Mouse (Mus musculus) MEL (cell line): Measurements from ENCODE around the gene Tsg101. TPM values are rescaled to one million over a fixed set of nuclear protein-coding genes. Genes with fewer than 3 reads are reported as not detected.

ENCODE experiments used
- DNase-seq: peaks from one replicate; pipeline ENCODE4 v3.0.0; 2011; ENCODE audit warnings: low read depth, low spot score
- H3K27ac ChIP-seq: 2 replicates; pipeline ENCODE4 v1.5.1; 2012; ENCODE audit warnings: low read depth, mild to moderate bottlenecking, control low read depth, low read length, moderate library complexity; ENCODE audit not compliant: control insufficient read depth
- H3K27me3 ChIP-seq, 2 experiments: fragments of 150-350 bp in 1 of 2; sonication (generic) in 1 of 2; 2 replicates each; pipeline ENCODE4 v1.6.1; 2012; ENCODE audit warnings: low read length in 2 of 2, mild to moderate bottlenecking in 2 of 2, improper control_type of control experiment in 1 of 2, moderate library complexity in 1 of 2; ENCODE audit not compliant: insufficient read depth in 2 of 2, control insufficient read depth in 1 of 2
- H3K36me3 ChIP-seq, 2 experiments: 2 replicates each; pipeline ENCODE4 v1.6.1; 2012 to 2014; ENCODE audit warnings: low read length in 2 of 2, improper control_type of control experiment in 1 of 2, inconsistent platforms in 1 of 2, mild to moderate bottlenecking in 1 of 2; ENCODE audit not compliant: insufficient read depth in 2 of 2, control insufficient read depth in 1 of 2
- H3K4me1 ChIP-seq, 2 experiments: fragments of 150-350 bp in 1 of 2; sonication (generic) in 1 of 2; 2 replicates each; pipeline ENCODE4 v1.6.1; 2012; ENCODE audit warnings: low read length in 2 of 2, improper control_type of control experiment in 1 of 2, mild to moderate bottlenecking in 1 of 2; ENCODE audit not compliant: insufficient read depth in 2 of 2, control insufficient read depth in 1 of 2
- H3K4me3 ChIP-seq, 2 experiments: fragments of 150-350 bp in 1 of 2; sonication (generic) in 1 of 2; 2 replicates each; pipeline ENCODE4 v1.5.1; 2012; ENCODE audit warnings: low read depth in 2 of 2, low read length in 2 of 2, mild to moderate bottlenecking in 2 of 2, moderate library complexity in 2 of 2, control low read depth in 1 of 2, improper control_type of control experiment in 1 of 2; ENCODE audit not compliant: control insufficient read depth in 1 of 2, insufficient read depth in 1 of 2
- H3K79me2 ChIP-seq: 2 replicates; pipeline ENCODE4 v1.6.1; 2012; ENCODE audit warnings: mild to moderate bottlenecking, low read length, moderate library complexity; ENCODE audit not compliant: control insufficient read depth, poor library complexity, insufficient read depth
- H3K9ac ChIP-seq: 2 replicates; pipeline ENCODE4 v1.6.1; 2012; ENCODE audit warnings: low read depth, mild to moderate bottlenecking, control low read depth, low read length, moderate library complexity; ENCODE audit not compliant: control insufficient read depth, poor library complexity, severe bottlenecking
- H3K9me3 ChIP-seq: fragments of 150-350 bp; sonication (generic); replicated peaks from 2 replicates; pipeline ENCODE4 v1.6.1; 2012; ENCODE audit warnings: mild to moderate bottlenecking, low read length, improper control_type of control experiment, moderate library complexity; ENCODE audit not compliant: insufficient read depth
- CHD1 ChIP-seq: IDR thresholded peaks from 2 replicates; pipeline ENCODE4 v1.6.1; 2012; ENCODE audit warnings: low read depth, mild to moderate bottlenecking, inconsistent platforms, low read length, improper control_type of control experiment
- CHD2 ChIP-seq: IDR thresholded peaks from 2 replicates; pipeline ENCODE4 v1.6.1; 2011; ENCODE audit warnings: low read length, improper control_type of control experiment
- ELF1 ChIP-seq: IDR thresholded peaks from 2 replicates; pipeline ENCODE4 v1.6.1; 2014; ENCODE audit warnings: low read depth, mild to moderate bottlenecking, inconsistent platforms, low read length, improper control_type of control experiment, moderate library complexity
- ETS1 ChIP-seq: IDR thresholded peaks from 2 replicates; pipeline ENCODE4 v1.6.1; 2012; ENCODE audit warnings: low read depth, mild to moderate bottlenecking, inconsistent platforms, low read length, improper control_type of control experiment, moderate library complexity
- GATA1 ChIP-seq: IDR thresholded peaks from 2 replicates; pipeline ENCODE4 v1.6.1; 2011; ENCODE audit warnings: low read depth, low read length, improper control_type of control experiment
- JUND ChIP-seq: IDR thresholded peaks from 2 replicates; pipeline ENCODE4 v1.6.1; 2011; ENCODE audit warnings: low read depth, mild to moderate bottlenecking, improper control_type of control experiment, low read length
- KAT2A ChIP-seq: conservative IDR thresholded peaks from 2 replicates; pipeline ENCODE4 v1.6.1; 2012; ENCODE audit warnings: low read depth, low read length, improper control_type of control experiment, inconsistent platforms
- MAFK ChIP-seq: IDR thresholded peaks from 2 replicates; pipeline ENCODE4 v1.6.1; 2011; ENCODE audit warnings: low read depth, mild to moderate bottlenecking, low read length, improper control_type of control experiment, borderline replicate concordance
- MAX ChIP-seq: IDR thresholded peaks from 2 replicates; pipeline ENCODE4 v1.6.1; 2011; ENCODE audit warnings: low read length, improper control_type of control experiment
- NELFE ChIP-seq: IDR thresholded peaks from 2 replicates; pipeline ENCODE4 v1.6.1; 2011; ENCODE audit warnings: low read depth, low read length, improper control_type of control experiment
- POLR2A ChIP-seq, 2 experiments: IDR thresholded peaks; 2 replicates each; pipeline ENCODE4 v1.6.1; 2011 to 2012; ENCODE audit warnings: low read length in 2 of 2, mild to moderate bottlenecking in 2 of 2, control low read depth in 1 of 2, improper control_type of control experiment in 1 of 2, low read depth in 1 of 2, moderate library complexity in 1 of 2; ENCODE audit not compliant: control insufficient read depth in 1 of 2, insufficient read depth in 1 of 2, poor library complexity in 1 of 2
- POLR2AphosphoS2 ChIP-seq: IDR thresholded peaks from 2 replicates; pipeline ENCODE4 v1.6.1; 2011; ENCODE audit warnings: low read length, improper control_type of control experiment
- POLR2AphosphoS5 ChIP-seq: IDR thresholded peaks from 2 replicates; pipeline ENCODE4 v1.6.1; 2012; ENCODE audit warnings: low read depth, borderline replicate concordance, mild to moderate bottlenecking, inconsistent platforms, low read length, moderate library complexity, mixed read lengths
- SMC3 ChIP-seq: IDR thresholded peaks from 2 replicates; pipeline ENCODE4 v1.6.1; 2011; ENCODE audit warnings: low read depth, low read length, improper control_type of control experiment
- TAL1 ChIP-seq: IDR thresholded peaks from 2 replicates; pipeline ENCODE4 v1.6.1; 2012; ENCODE audit warnings: mild to moderate bottlenecking, inconsistent platforms, low read length, moderate library complexity, mixed read lengths
- ZC3H11A ChIP-seq: IDR thresholded peaks from 2 replicates; pipeline ENCODE4 v1.6.1; 2012; ENCODE audit warnings: low read depth, mild to moderate bottlenecking, inconsistent platforms, low read length, improper control_type of control experiment
- ZMIZ1 ChIP-seq: IDR thresholded peaks from 2 replicates; pipeline ENCODE4 v1.6.1; 2012; ENCODE audit warnings: low read depth, mild to moderate bottlenecking, inconsistent platforms, low read length, improper control_type of control experiment, moderate library complexity
- polyA plus RNA-seq, 2 experiments: library from polyadenylated mRNA; stranded (reverse) in 1 of 2; unstranded in 1 of 2; fragments of >175 nt in 1 of 2; fragments of >200 nt in 1 of 2; gene quantifications; 2 replicates each; pipeline versions ENCODE4 v1.2.1 to v1.2.4; 2012; ENCODE audit warnings: low replicate concordance in 2 of 2, low read depth in 1 of 2; ENCODE audit not compliant: insufficient read length in 2 of 2, insufficient read depth in 1 of 2, missing spikeins in 1 of 2
- total RNA-seq: library from RNA; depleted of rRNA; stranded (reverse); fragments of 300-350 nt; gene quantifications from 2 replicates; pipeline ENCODE4 v1.2.3, GENCODE M21; 2012

The Tsg101 gene
- total and polyA plus RNA-seq, 3 experiments = 25.3 to 88.9 TPM; not detected in 1

DNA sequence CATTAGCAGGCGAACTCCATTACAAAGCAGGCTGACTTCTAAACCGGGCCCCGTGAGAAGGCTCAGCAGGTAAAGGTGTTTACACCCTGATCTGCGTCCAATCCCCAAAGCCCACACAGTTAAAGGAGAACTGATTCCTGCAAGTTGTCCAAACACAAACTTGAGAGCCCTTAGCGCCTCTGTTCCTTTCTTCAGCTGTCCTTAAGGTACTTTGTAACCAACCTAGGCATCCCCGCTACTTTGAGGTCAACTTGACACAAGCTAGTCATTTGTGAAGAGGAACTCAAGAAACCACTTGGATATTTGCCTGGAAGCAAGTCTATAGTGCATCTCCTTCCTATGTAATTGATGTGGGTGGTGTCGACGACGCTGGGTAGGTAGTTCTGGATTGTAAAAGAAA is 62.3 kb downstream of the Tsg101 start:
- Histone ChIP-seq H3K27ac (no peak overlapping the region), H3K9me3 (no peaks in the 10 kb centered on the region), H3K36me3 (peaks cover 0 to 11% of the 10 kb centered on the region in 2 experiments; a peak in 2 of 4 replicates), H3K27me3 (no peaks in the 10 kb centered on the region), H3K4me3 (no peak overlapping the region), H3K79me2 (no peaks in the 10 kb centered on the region), H3K9ac (no peak overlapping the region), H3K4me1 (no peaks in the 10 kb centered on the region)
- TF ChIP-seq MAX (no peak), KAT2A (no peak), ETS1 (no peak), POLR2AphosphoS2 (no peak), POLR2AphosphoS5 (no peak), NELFE (no peak), ZC3H11A (no peak), ZMIZ1 (no peak), ELF1 (no peak), MAFK (no peak)
- peak; percentile 60 for DNase-seq

GRCm38 (mm10) chr7:46855866-46856560 is 63.8 kb downstream of the Tsg101 start:
- no peak overlapping the region for H3K9ac ChIP-seq
- no peaks in the 10 kb centered on the region for H3K27me3 ChIP-seq
- no peak overlapping the region for H3K4me3 ChIP-seq
- H3K4me1 ChIP-seq = no peaks in the 10 kb centered on the region
- DNase-seq = peak; percentile 68
- H3K36me3 ChIP-seq = peaks cover 0 to 21% of the 10 kb centered on the region in 2 experiments; a peak in 2 of 4 replicates
- H3K9me3 ChIP-seq = no peaks in the 10 kb centered on the region
- H3K79me2 ChIP-seq = peaks cover 1% of the 10 kb centered on the region; the same call in 1 of the 2 replicates
- 0 out of 2 replicates have a peak, but pooled peaks have one; percentile 23 for TF ChIP-seq POLR2AphosphoS5
- no peak; the same call in 1 of the 2 replicates for TF ChIP-seq CHD2
- TF ChIP-seq SMC3 = peak; percentile 26; the same call in 1 of the 2 replicates
- TF ChIP-seq POLR2A (IDR thresholded peaks at IDR 0.05; ENCODE audit: control insufficient read depth in 1 of 2, insufficient read depth in 1 of 2, low read depth in 1 of 2, low read length in 2 of 2, poor library complexity in 1 of 2) = peak in 1 of 2 experiments; percentile 64; a peak in 2 of 4 replicates
- no peak overlapping the region for H3K27ac ChIP-seq

DNA sequence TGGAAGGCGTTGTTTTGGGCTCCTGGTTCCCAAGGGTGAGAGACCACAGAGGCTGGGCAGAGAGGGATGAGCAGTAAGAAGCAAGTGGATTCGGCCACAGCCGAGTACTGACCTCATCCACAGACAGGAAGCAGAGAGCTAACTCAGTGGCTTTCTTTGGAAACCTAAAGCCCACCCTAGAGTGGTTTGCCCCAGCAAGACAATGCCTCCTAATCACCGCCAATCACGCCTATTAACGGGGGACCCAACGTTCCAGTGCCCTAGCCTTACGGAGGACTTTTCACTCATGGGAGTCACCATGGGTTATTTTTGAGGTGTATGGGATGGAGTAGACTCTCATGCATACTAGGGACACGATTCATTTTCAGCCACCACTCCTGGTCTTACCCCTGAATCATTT is 66.4 kb downstream of the Tsg101 start:
- DNase-seq = no peak
- peaks cover 0 to 5% of the 10 kb centered on the region in 2 experiments; a peak in 3 of 4 replicates for H3K4me1 ChIP-seq
- H3K27ac ChIP-seq = no peak overlapping the region
- H3K9ac ChIP-seq = no peak overlapping the region
- no peaks in the 10 kb centered on the region for H3K9me3 ChIP-seq
- peaks cover 5% of the 10 kb centered on the region; the same call in 1 of the 2 replicates for H3K79me2 ChIP-seq
- H3K36me3 ChIP-seq = peaks cover 6 to 35% of the 10 kb centered on the region in 2 experiments
- 0 out of 2 replicates have a peak, but pooled peaks have one; percentile 9 for TF ChIP-seq CHD1
- no peak for TF ChIP-seq TAL1
- no peak for TF ChIP-seq GATA1
- no peak for TF ChIP-seq JUND
- H3K4me3 ChIP-seq = no peak overlapping the region
- H3K27me3 ChIP-seq = no peaks in the 10 kb centered on the region
